Mouse (Mus musculus): ENCODE results near the gene Eif3j1.

GRCm38 (mm10) chr2:122069144-122069912 lies 41.0 kb downstream of the Eif3j1 start:
- TF ChIP-seq POLR2A (IDR thresholded peaks at IDR 0.05; ENCODE audit: low read depth, low read length): no peak
- no peak for TF ChIP-seq CTCF (IDR thresholded peaks at IDR 0.05; ENCODE audit: borderline replicate concordance, insufficient read depth, low read length)

Data from embryonic fibroblast, embryonic 13.5 days (primary cell).